Mouse (Mus musculus): ENCODE measurements around the gene Rwdd3. TPM values are rescaled to one million over a fixed set of nuclear protein-coding genes. Genes with fewer than 3 reads are reported as not detected.

Gene Rwdd3
- total RNA-seq (2021), result 10 to 100 TPM in 1 of 2 experiments, 1 to 10 TPM in 1; 9.0 to 11.8 TPM
- long read RNA-seq, experiment 1, transcript Rwdd3-204 (5 exons, 1,484 nt), result major isoform, 10 of 16 reads
- long read RNA-seq, experiment 1, partial matches to known transcripts, result 3 of 16 reads
- long read RNA-seq, experiment 1, other reads (novel, unspliced or antisense), result 3 of 16 reads
- long read RNA-seq, experiment 2, transcript Rwdd3-204 (5 exons, 1,484 nt), result major isoform, 7 of 9 reads
- long read RNA-seq, experiment 2, partial matches to known transcripts, result 2 of 9 reads
- long read RNA-seq, experiment 2, other reads (novel, unspliced or antisense), result 0 of 9 reads

- DNase-seq (ENCODE audit: low spot score in 2 of 2), result peak; percentile 90 to 92
- intact Hi-C loops (cut with DNase I), result loop anchor here (5.0 kb wide), 2 partner anchors 91 to 121 kb away; partner anchors contain the start of gene Alg14
Observed at GRCm38 (mm10) chr3:121171243-121171871, at the start of gene Rwdd3. Gene Rwdd3 (minus strand): TSS chr3:121171695.

- intact Hi-C loops (cut with DNase I), result no loop called here
- no peak for DNase-seq (ENCODE audit: low spot score in 2 of 2)
Observed at GRCm38 (mm10) chr3:121217011-121217410, 45.5 kb upstream of the Rwdd3 start.

- DNase-seq (ENCODE audit: low spot score in 2 of 2), result no peak
- intact Hi-C loops (cut with DNase I), result no loop called here
Observed at GRCm38 (mm10) chr3:121213501-121213900, 42.0 kb upstream of the Rwdd3 start.

GRCm38 (mm10) chr3:121212156-121212555, 40.7 kb upstream of the Rwdd3 start:
- DNase-seq (ENCODE audit: low spot score in 2 of 2), result no peak
- intact Hi-C loops (cut with DNase I), result no loop called here

- DNase-seq (ENCODE audit: low spot score in 2 of 2), result no peak
- intact Hi-C loops (cut with DNase I), result no loop called here
Observed at GRCm38 (mm10) chr3:121208994-121209393, 37.5 kb upstream of the Rwdd3 start.

- no peak for DNase-seq (ENCODE audit: low spot score in 2 of 2)
- intact Hi-C loops (cut with DNase I), result no loop called here
Observed at GRCm38 (mm10) chr3:121206202-121206882, 34.8 kb upstream of the Rwdd3 start.

- DNase-seq (ENCODE audit: low spot score in 2 of 2), result no peak
- intact Hi-C loops (cut with DNase I), result no loop called here
Observed at GRCm38 (mm10) chr3:121202638-121203037, 31.1 kb upstream of the Rwdd3 start.

GRCm38 (mm10) chr3:121201012-121201747, 29.7 kb upstream of the Rwdd3 start:
- no peak for DNase-seq (ENCODE audit: low spot score in 2 of 2)
- intact Hi-C loops (cut with DNase I), result no loop called here

GRCm38 (mm10) chr3:121189199-121189598, 17.7 kb upstream of the Rwdd3 start:
- intact Hi-C loops (cut with DNase I), result no loop called here
- no peak for DNase-seq (ENCODE audit: low spot score in 2 of 2)

GRCm38 (mm10) chr3:121187510-121187909, 16.0 kb upstream of the Rwdd3 start:
- intact Hi-C loops (cut with DNase I), result no loop called here
- no peak for DNase-seq (ENCODE audit: low spot score in 2 of 2)

GRCm38 (mm10) chr3:121186925-121187324, 15.4 kb upstream of the Rwdd3 start:
- DNase-seq (ENCODE audit: low spot score in 2 of 2), result no peak
- intact Hi-C loops (cut with DNase I), result no loop called here

- intact Hi-C loops (cut with DNase I), result no loop called here
- DNase-seq (ENCODE audit: low spot score in 2 of 2), result no peak
Observed at GRCm38 (mm10) chr3:121185197-121185596, 13.7 kb upstream of the Rwdd3 start.

- no peak for DNase-seq (ENCODE audit: low spot score in 2 of 2)
- intact Hi-C loops (cut with DNase I), result no loop called here
Observed at GRCm38 (mm10) chr3:121176011-121176410, 4.5 kb upstream of the Rwdd3 start.

- intact Hi-C loops (cut with DNase I), result loop anchor here (5.0 kb wide), 2 partner anchors 88 to 118 kb away; partner anchors contain the start of gene Alg14
- no peak for DNase-seq (ENCODE audit: low spot score in 2 of 2)
Observed at GRCm38 (mm10) chr3:121174248-121174945, 2.9 kb upstream of the Rwdd3 start.

- intact Hi-C loops (cut with DNase I), result loop anchor here (5.0 kb wide), 2 partner anchors 90 to 120 kb away; partner anchors contain the start of gene Alg14
- no peak for DNase-seq (ENCODE audit: low spot score in 2 of 2)
Observed at GRCm38 (mm10) chr3:121172718-121173117, 1.2 kb upstream of the Rwdd3 start.

- DNase-seq (ENCODE audit: low spot score in 2 of 2), result no peak
- intact Hi-C loops (cut with DNase I), result loop anchor here (5.0 kb wide), 2 partner anchors 90 to 120 kb away; partner anchors contain the start of gene Alg14
Observed at GRCm38 (mm10) chr3:121171872-121172265, 374 bp upstream of the Rwdd3 start.

- intact Hi-C loops (cut with DNase I), result loop anchor here (5.0 kb wide), 2 partner anchors 92 to 122 kb away; partner anchors contain the start of gene Alg14
- no peak for DNase-seq (ENCODE audit: low spot score in 2 of 2)
Observed at GRCm38 (mm10) chr3:121170631-121171030, 864 bp downstream of the Rwdd3 start.

GRCm38 (mm10) chr3:121169092-121169942, 2.2 kb downstream of the Rwdd3 start:
- intact Hi-C loops (cut with DNase I), result loop anchor here (10.0 kb wide), 1 partner anchor 335 kb away; no protein-coding TSS in a partner anchor
- no peak for DNase-seq (ENCODE audit: low spot score in 2 of 2)

All from left cerebral cortex, postnatal 14 days (tissue).